Mouse (Mus musculus) embryonic fibroblast, embryonic 13.5 days (primary cell): ENCODE measurements around the gene Psg16. TPM values are rescaled to one million over a fixed set of nuclear protein-coding genes. Genes with fewer than 3 reads are reported as not detected.

Experiments used
- H3K27ac ChIP-seq: 2 replicates; pipeline ENCODE4 v1.5.1; 2012; ENCODE audit warnings: low read length, control low read depth, inconsistent platforms; ENCODE audit not compliant: insufficient read depth
- H3K4me1 ChIP-seq: 2 replicates; pipeline ENCODE4 v1.6.1; 2011; ENCODE audit warnings: low read length; ENCODE audit not compliant: control insufficient read depth, insufficient read depth
- H3K4me3 ChIP-seq: 2 replicates; pipeline ENCODE4 v1.5.1; 2011; ENCODE audit warnings: mild to moderate bottlenecking, control low read depth, low read length; ENCODE audit not compliant: insufficient read depth
- CTCF ChIP-seq: IDR thresholded peaks from 2 replicates; pipeline ENCODE4 v1.5.1; 2011; ENCODE audit warnings: mild to moderate bottlenecking, control low read depth, low read length, moderate library complexity, borderline replicate concordance; ENCODE audit not compliant: insufficient read depth
- POLR2A ChIP-seq: IDR thresholded peaks from 2 replicates; pipeline ENCODE4 v1.6.1; 2011; ENCODE audit warnings: low read depth, mild to moderate bottlenecking, control low read depth, low read length, moderate library complexity
- polyA plus RNA-seq: library from polyadenylated mRNA; stranded (reverse); fragments of >200 nt; gene quantifications from 2 replicates; pipeline ENCODE4 v1.2.4, GENCODE M21; 2011; ENCODE audit warnings: low read depth; ENCODE audit not compliant: missing spikeins, insufficient read length

Gene Psg16
- polyA plus RNA-seq, 1 experiment = not detected

- 0 out of 2 replicates have a peak, but pooled peaks cover 3% of the 10 kb centered on the region for H3K4me1 ChIP-seq
- H3K4me3 ChIP-seq = no peak overlapping the region
- no peak for TF ChIP-seq POLR2A
- H3K27ac ChIP-seq = no peak overlapping the region
Measured at GRCm38 (mm10) chr7:17055287-17055946, 18.4 kb upstream of the Psg16 start.

GRCm38 (mm10) chr7:17056081-17056581, 17.7 kb upstream of the Psg16 start:
- no peak overlapping the region for H3K27ac ChIP-seq
- TF ChIP-seq POLR2A (no peak), CTCF (no peak)
- H3K4me1 ChIP-seq = 0 out of 2 replicates have a peak, but pooled peaks cover 3% of the 10 kb centered on the region

GRCm38 (mm10) chr7:17056601-17057523, 17.0 kb upstream of the Psg16 start:
- Histone ChIP-seq H3K27ac (no peak overlapping the region), H3K4me3 (no peak overlapping the region), H3K4me1 (0 out of 2 replicates have a peak, but pooled peaks cover 3% of the 10 kb centered on the region)
- no peak for TF ChIP-seq CTCF
- no peak for TF ChIP-seq POLR2A

More at GRCm38 (mm10) chr7:17056081-17056581, 17.7 kb upstream of the Psg16 start:
- peak overlapping the region; percentile 19; the same call in 1 of the 2 replicates for H3K4me3 ChIP-seq

- H3K4me1 ChIP-seq = 0 out of 2 replicates have a peak, but pooled peaks cover 3% of the 10 kb centered on the region
- no peak for TF ChIP-seq POLR2A
- TF ChIP-seq CTCF = no peak
- no peak overlapping the region for H3K27ac ChIP-seq
- no peak overlapping the region for H3K4me3 ChIP-seq
Measured at GRCm38 (mm10) chr7:17058071-17058689, 15.7 kb upstream of the Psg16 start.

GRCm38 (mm10) chr7:17058816-17059462, 14.9 kb upstream of the Psg16 start:
- no peak for TF ChIP-seq CTCF
- no peak for TF ChIP-seq POLR2A
- Histone ChIP-seq H3K4me3 (no peak overlapping the region), H3K4me1 (0 out of 2 replicates have a peak, but pooled peaks cover 3% of the 10 kb centered on the region), H3K27ac (no peak overlapping the region)

- no peak overlapping the region for H3K27ac ChIP-seq
- H3K4me1 ChIP-seq = 0 out of 2 replicates have a peak, but pooled peaks cover 3% of the 10 kb centered on the region
- H3K4me3 ChIP-seq = no peak overlapping the region
- no peak for TF ChIP-seq POLR2A
- TF ChIP-seq CTCF = no peak
Measured at GRCm38 (mm10) chr7:17059463-17059844, 14.4 kb upstream of the Psg16 start.

- H3K4me3 ChIP-seq = no peak overlapping the region
- H3K27ac ChIP-seq = no peak overlapping the region
- H3K4me1 ChIP-seq = 0 out of 2 replicates have a peak, but pooled peaks cover 3% of the 10 kb centered on the region
- no peak for TF ChIP-seq CTCF
- TF ChIP-seq POLR2A = no peak
Measured at GRCm38 (mm10) chr7:17060031-17060781, 13.6 kb upstream of the Psg16 start.

GRCm38 (mm10) chr7:17060782-17061605, 12.8 kb upstream of the Psg16 start:
- no peak overlapping the region for H3K27ac ChIP-seq
- 0 out of 2 replicates have a peak, but pooled peaks cover 3% of the 10 kb centered on the region for H3K4me1 ChIP-seq
- no peak overlapping the region for H3K4me3 ChIP-seq
- TF ChIP-seq CTCF (no peak), POLR2A (no peak)
